Mouse (Mus musculus): Measurements from ENCODE around the gene Plxna2. TPM values are rescaled to one million over a fixed set of nuclear protein-coding genes. Genes with fewer than 3 reads are reported as not detected.

Gene Plxna2
- 100 to 1,000 TPM in 1 of 2 experiments, 10 to 100 TPM in 1; 93.9 to 106 TPM for total RNA-seq (2021)
- long read RNA-seq, experiment 1, full-length matches to known transcripts = 4 of 22 reads
- long read RNA-seq, experiment 1, partial matches to known transcripts = 3 of 22 reads
- long read RNA-seq, experiment 1, other reads (novel, unspliced or antisense) = 15 of 22 reads
- long read RNA-seq, experiment 2, full-length matches to known transcripts = 2 of 15 reads
- long read RNA-seq, experiment 2, partial matches to known transcripts = 12 of 15 reads
- long read RNA-seq, experiment 2, other reads (novel, unspliced or antisense) = 1 of 15 reads

DNA sequence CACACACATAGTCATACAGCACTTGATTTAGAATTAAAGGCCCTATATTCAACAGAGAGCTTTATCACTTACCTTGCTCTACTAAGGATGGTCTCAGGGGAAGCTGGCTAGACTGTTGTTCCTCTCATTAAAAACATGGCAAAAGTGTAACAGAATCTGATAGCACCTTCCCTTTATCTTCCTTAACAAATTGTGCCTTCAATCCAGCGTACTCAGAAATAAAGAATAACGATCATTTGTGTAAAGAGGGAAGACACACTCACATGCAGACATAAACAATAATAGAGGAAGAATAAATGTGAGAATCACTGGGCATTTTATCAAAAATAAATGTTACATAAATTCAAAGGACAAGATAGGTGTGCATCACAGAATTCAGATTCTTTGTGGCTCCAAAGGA, at the start of gene Plxna2:
Gene Plxna2 (plus strand): TSS at position 301 of the 400 bp plus-strand sequence.
- no peak for DNase-seq (ENCODE audit: low spot score in 2 of 2)
- intact Hi-C loops (cut with DNase I) = loop anchor here (10.0 kb wide), 1 partner anchor 1173 kb away; no protein-coding TSS in a partner anchor

DNA sequence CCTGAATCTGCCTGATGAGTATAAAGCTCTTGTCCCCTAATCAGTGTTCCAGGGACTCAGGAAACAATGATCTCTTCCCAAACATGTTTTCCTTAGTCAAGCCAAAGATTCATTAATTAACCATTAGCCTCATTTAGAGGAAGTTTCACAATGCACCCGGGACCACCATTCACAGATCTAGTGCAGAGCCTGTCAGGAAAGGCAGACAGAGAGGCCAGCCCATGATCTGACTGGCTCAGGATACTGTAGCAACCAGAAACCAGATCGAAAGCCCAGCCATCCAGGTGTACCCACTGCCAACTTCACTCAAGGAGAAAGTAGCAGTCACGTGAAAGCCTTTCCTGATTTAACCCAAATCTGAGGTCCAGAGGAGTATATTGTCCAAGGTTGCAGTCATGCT, 44.1 kb upstream of the Plxna2 start:
- intact Hi-C loops (cut with DNase I) = no loop called here

GRCm38 (mm10) chr1:194578270-194578669, 39.7 kb upstream of the Plxna2 start:
- DNase-seq (ENCODE audit: low spot score in 2 of 2) = peak; percentile 27 to 46
- intact Hi-C loops (cut with DNase I) = no loop called here

More for the DNA sequence above, 44.1 kb upstream of the Plxna2 start:
- no peak for DNase-seq (ENCODE audit: low spot score in 2 of 2)

DNA sequence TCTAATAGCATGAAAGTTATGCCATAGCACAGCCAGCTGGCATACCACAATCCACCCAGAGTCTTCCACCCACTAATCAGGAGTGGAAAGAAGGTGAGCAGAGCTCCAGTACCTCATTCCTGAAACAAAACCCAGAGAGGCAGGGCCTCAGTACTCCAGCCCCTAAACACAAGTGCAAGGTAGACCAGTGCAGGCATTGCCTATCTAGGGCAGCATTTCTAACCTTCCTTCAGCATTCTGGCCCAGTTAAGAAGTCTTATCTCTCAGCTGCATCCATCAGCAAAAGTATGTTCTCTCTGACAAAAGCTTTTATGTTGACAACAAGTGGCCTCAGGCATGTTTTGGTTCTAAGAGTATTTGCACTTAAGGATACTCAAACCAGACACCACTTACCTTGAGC, 37.5 kb upstream of the Plxna2 start:
- intact Hi-C loops (cut with DNase I) = no loop called here
- DNase-seq (ENCODE audit: low spot score in 2 of 2) = no peak

GRCm38 (mm10) chr1:194586670-194587069, 31.3 kb upstream of the Plxna2 start:
- intact Hi-C loops (cut with DNase I) = no loop called here
- DNase-seq (ENCODE audit: low spot score in 2 of 2) = no peak

- intact Hi-C loops (cut with DNase I) = no loop called here
- no peak for DNase-seq (ENCODE audit: low spot score in 2 of 2)
Observed at GRCm38 (mm10) chr1:194587532-194587931, 30.5 kb upstream of the Plxna2 start.

DNA sequence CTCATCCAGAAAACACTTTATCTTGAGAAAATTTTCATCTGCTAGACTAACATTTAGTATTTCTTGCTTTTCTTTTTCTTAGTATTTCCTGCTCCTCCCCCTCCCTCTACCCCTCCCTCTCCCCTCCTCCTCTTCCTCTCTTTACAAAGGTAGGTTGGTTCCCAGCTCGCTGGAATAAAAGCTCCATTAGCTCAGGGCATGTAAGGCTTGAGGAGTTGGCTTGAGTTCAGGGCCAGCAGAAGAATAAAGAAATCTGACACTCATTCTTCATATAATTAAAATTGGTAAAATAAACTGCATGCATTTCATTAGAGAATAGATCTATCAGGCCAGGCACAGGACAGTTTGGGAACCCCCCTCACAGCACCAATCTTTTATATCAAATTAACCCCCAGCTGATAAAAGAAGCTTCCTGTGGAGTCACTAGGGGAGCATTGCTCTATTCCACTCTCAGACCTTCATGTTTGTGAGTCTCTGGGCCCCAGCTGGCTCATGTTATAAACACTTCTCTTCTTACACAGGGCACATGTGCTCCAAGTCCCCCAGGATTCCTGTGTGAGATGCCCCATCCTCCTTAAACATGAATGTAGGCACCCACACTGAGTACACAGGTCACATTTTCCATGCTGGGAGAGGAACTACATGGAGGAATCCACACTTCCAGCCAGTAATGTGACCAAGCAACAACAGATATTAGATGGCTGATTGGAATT, 29.9 kb upstream of the Plxna2 start:
- intact Hi-C loops (cut with DNase I) = no loop called here
- DNase-seq (ENCODE audit: low spot score in 2 of 2) = no peak

GRCm38 (mm10) chr1:194588711-194589451, 29.1 kb upstream of the Plxna2 start:
- peak in 1 of 2 experiments; percentile 57 for DNase-seq (ENCODE audit: low spot score in 2 of 2)

DNA sequence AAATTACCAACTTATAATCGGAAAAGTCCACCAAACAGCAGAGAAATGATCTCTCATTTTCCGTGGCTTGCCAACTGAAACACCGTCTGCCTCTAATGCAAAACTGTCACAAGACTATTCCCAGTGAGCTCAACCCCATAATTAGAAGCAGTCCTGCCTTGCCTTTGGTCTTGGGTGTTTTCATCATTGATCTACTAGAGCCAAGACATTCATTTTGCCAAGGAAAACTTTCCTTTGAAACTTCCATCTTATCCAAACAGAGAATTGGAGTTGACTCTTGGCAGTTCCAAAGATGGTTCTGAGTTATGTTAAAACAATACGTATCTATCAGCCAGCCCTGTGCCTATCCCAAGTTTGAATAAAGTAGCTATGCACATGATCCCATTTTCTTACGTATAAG, 24.9 kb upstream of the Plxna2 start:
- no peak for DNase-seq (ENCODE audit: low spot score in 2 of 2)
- intact Hi-C loops (cut with DNase I) = no loop called here

More at GRCm38 (mm10) chr1:194588711-194589451, 29.1 kb upstream of the Plxna2 start:
- intact Hi-C loops (cut with DNase I) = no loop called here

DNA sequence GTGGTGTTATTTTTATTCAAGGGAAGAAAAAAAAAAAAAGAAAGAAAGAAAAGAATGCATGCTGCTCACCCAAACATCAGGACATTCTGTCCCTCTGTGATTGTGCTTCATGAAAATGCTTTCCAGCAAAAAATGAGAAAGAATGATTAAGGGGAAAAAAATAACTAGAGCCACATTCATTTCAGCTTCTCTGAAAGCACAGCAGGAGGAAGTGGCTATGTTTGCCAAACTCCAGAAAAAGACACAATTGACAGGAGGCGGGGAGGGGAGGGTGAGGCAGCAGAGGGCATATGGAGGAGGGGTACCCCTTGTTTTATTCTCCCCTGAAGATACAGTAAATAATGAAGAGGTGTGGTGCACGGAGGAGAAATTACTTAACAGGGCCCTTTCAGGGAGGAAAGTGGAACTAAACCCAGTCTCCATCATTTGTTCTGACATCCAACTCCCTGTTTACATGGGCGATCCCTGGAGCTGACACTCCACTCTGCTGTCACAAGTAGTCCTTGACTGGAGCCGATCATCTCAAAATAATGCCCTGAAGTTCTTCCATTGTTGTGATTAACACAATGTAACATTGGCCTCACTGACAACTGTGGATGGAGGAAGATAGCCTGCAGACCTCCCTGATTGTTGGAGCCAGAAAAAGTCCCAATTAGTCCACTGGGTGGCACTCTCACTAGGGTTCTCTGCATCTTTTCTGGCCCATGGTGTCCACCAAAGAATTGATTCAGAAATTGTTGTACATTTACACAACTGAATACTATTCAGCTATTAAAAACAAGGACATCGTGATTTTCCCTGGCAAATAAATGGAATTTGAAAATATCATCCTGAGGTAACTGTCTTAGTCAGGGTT, 10.4 kb upstream of the Plxna2 start:
- no peak for DNase-seq (ENCODE audit: low spot score in 2 of 2)
- intact Hi-C loops (cut with DNase I) = no loop called here

- intact Hi-C loops (cut with DNase I) = loop anchor here (10.0 kb wide), 1 partner anchor 1166 kb away; no protein-coding TSS in a partner anchor
- no peak for DNase-seq (ENCODE audit: low spot score in 2 of 2)
Observed at GRCm38 (mm10) chr1:194610516-194610915, 7.5 kb upstream of the Plxna2 start.

DNA sequence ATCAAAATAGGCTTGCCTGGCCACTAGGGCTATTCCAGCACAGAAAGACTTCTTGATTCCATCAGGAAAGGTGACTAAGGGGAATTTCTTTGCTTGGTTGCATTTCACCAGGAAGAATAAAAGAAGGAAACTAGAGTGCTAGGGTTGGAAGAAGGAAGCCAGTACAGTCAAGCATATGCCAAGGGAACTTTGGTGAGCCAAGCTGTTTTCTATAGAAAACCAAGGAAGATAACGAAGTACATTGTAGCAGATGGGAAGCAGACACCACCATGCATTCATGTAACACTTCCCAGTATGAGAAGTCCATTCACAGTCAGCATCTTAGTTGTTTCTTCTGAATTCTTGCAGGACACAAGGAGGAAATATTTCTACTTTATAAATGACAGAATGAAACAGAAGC, 5.4 kb upstream of the Plxna2 start:
- intact Hi-C loops (cut with DNase I) = loop anchor here (10.0 kb wide), 1 partner anchor 1168 kb away; no protein-coding TSS in a partner anchor
- no peak for DNase-seq (ENCODE audit: low spot score in 2 of 2)

DNA sequence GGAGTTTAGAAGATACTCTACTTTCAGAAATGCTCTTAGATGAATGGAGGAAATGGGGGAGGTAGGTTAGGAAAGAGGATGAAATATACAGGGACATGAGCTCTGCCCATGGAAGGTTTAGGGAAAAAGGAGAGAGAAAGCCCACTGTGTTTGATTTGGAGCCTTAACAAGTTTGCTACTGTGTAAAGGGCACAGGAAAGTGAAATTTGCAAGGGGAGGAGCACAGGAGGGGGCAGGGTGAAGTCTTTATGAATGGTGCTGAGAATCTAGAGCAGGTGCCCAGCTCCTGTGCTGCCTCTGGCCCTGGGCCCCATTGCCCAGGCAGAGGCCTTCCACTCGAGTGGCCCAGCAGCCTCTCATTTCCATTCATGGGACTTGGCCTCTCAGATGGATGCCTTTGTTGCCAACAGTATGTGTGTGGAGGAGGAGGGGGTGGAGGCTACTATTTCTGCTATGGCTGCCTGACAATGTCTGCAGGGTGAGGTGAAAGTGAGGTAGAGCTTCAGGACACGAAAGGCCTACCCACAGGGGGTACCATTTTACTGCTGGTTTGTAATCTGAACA, 4.7 kb upstream of the Plxna2 start:
- no peak for DNase-seq (ENCODE audit: low spot score in 2 of 2)
- intact Hi-C loops (cut with DNase I) = loop anchor here (10.0 kb wide), 1 partner anchor 1169 kb away; no protein-coding TSS in a partner anchor

DNA sequence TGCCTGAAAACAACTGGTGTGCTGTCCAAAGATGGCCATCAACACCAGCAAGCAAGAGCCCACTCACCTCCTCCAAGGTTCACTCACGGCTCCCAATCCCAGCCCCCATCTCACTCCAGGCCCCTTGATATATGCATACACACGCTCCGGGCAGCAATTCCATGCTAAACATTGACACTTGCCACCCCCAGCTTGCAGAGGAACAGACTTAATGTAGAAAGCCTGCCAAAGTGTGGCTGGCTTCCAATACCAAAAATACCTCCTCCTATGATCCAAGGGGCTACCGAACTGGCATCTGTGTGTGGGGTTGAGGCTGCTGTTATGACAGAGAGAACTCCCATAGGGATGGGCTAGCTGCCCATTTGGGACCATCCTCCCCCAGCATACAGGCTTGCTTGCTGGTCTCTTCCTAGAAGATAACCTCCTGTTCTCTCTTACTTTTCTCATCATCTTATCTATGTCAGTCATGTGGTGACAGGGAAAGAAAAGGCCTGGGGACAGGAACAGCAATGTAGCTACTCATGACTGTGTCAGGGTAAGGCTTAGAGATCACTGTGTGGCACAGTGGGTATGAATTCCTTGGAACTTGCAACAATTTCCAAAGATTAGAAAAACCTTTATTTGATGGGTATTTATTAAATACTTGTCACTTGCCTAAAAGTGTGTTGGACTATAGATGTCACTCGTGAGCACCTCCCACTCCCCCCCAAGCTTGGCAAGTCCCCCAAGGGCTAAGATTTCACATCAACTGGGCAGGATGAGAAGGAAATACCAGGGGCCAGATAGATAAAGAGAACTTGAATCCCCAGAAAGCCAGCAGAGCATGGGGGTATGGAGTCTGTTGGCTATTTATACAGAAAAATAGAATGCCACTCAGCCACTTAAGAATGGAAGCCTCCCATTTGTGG, 3.8 kb upstream of the Plxna2 start:
- intact Hi-C loops (cut with DNase I) = loop anchor here (10.0 kb wide), 1 partner anchor 1169 kb away; no protein-coding TSS in a partner anchor

GRCm38 (mm10) chr1:194616136-194616535, 1.9 kb upstream of the Plxna2 start:
- intact Hi-C loops (cut with DNase I) = loop anchor here (10.0 kb wide), 1 partner anchor 1171 kb away; no protein-coding TSS in a partner anchor

More for the DNA sequence above, 3.8 kb upstream of the Plxna2 start:
- peak; percentile 66 to 80 for DNase-seq (ENCODE audit: low spot score in 2 of 2)

GRCm38 (mm10) chr1:194618841-194619311, 858 bp downstream of the Plxna2 start:
- intact Hi-C loops (cut with DNase I) = loop anchor here (10.0 kb wide), 1 partner anchor 1174 kb away; no protein-coding TSS in a partner anchor

More at GRCm38 (mm10) chr1:194616136-194616535, 1.9 kb upstream of the Plxna2 start:
- DNase-seq (ENCODE audit: low spot score in 2 of 2) = no peak

More at GRCm38 (mm10) chr1:194618841-194619311, 858 bp downstream of the Plxna2 start:
- peak; percentile 88 to 91 for DNase-seq (ENCODE audit: low spot score in 2 of 2)

Measured in left cerebral cortex, postnatal 14 days (tissue).